Mouse (Mus musculus): ENCODE results near the gene Grin1. TPM values are rescaled to one million over a fixed set of nuclear protein-coding genes. Genes with fewer than 3 reads are reported as not detected.

Gene Grin1
- total and polyA plus RNA-seq, 2 experiments from 2014 or later = 71.5 to 146 TPM

DNA sequence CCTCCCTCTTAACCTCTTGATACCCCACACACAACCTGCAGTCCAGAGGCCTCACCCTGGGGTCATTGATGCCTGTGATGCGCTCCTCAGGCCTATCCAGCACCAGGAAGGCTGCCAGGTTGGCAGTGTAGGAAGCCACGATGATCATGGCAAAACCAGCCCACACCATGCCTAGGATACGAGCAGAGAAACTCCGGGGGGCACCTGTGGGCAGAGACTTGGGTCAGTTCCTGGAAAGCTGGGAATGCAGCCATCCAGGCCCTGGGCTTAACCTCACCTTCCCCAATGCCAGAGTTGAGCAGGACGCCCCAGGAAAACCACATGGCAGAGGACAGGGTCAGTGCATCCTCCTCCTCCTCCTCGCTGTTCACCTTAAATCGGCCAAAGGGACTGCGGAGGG lies 21.9 kb downstream of the Grin1 start:
- peaks cover 20% of the 10 kb centered on the region for H3K27me3 ChIP-seq (ENCODE audit: insufficient read depth, low read length)
- WGBS = 76% methylated on average over 8 of the region's 8 CpGs
- TF ChIP-seq CTCF (IDR thresholded peaks at IDR 0.05) = no peak

DNA sequence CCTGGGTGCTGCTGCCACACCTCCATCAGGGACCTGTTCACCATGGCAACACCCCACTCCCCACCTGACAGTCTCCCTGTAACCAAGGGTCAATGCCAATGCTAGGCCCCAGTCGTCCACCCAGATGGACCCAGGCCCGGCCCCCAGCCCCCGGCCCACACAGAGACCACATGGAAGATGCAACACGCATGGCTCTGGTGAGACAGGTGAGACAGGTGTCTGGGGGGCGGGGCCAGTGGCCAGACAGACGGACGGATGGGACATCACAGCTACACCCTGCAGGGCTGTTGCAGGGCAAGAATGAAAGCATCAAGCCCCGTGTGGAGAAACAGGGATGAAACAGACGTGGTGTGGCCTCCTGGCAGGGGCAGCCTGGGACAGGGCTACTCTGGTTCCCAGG lies 25.3 kb downstream of the Grin1 start:
- peaks cover 52% of the 10 kb centered on the region for H3K36me3 ChIP-seq (ENCODE audit: insufficient read depth, low read length)
- no peak for TF ChIP-seq CTCF (IDR thresholded peaks at IDR 0.05)
- H3K4me1 ChIP-seq (ENCODE audit: insufficient read depth, low read length) = peaks cover 11% of the 10 kb centered on the region; the same call in 1 of the 2 replicates
- H3K4me2 ChIP-seq (ENCODE audit: low read depth, low read length, poor library complexity, severe bottlenecking) = no peak overlapping the region
- ATAC-seq (ENCODE audit: low FRiP score) (no peak), DNase-seq (ENCODE audit: low spot score) (no peak)
- H3K9me3 ChIP-seq (ENCODE audit: low read length) = no peaks in the 10 kb centered on the region
- peaks cover 45% of the 10 kb centered on the region for H3K27me3 ChIP-seq (ENCODE audit: insufficient read depth, low read length)
- no peak overlapping the region for H3K9ac ChIP-seq (replicated peaks; ENCODE audit: low read length, poor library complexity, severe bottlenecking)
- 79% methylated on average over 9 of the region's 9 CpGs for WGBS
- no peak overlapping the region for H3K4me3 ChIP-seq (ENCODE audit: low read depth, low read length)
- H3K27ac ChIP-seq (ENCODE audit: low read depth, low read length) = no peak overlapping the region

More for the DNA sequence above, 21.9 kb downstream of the Grin1 start:
- DNase-seq (ENCODE audit: low spot score) = no peak
- H3K4me1 ChIP-seq (ENCODE audit: insufficient read depth, low read length) = no peaks in the 10 kb centered on the region
- no peak overlapping the region for H3K4me3 ChIP-seq (ENCODE audit: low read depth, low read length)
- peaks cover 49% of the 10 kb centered on the region for H3K36me3 ChIP-seq (ENCODE audit: insufficient read depth, low read length)
- H3K9ac ChIP-seq (replicated peaks; ENCODE audit: low read length, poor library complexity, severe bottlenecking) = no peak overlapping the region
- ATAC-seq (ENCODE audit: low FRiP score) = no peak
- no peak overlapping the region for H3K4me2 ChIP-seq (ENCODE audit: low read depth, low read length, poor library complexity, severe bottlenecking)
- H3K27ac ChIP-seq (ENCODE audit: low read depth, low read length) = no peak overlapping the region
- no peaks in the 10 kb centered on the region for H3K9me3 ChIP-seq (ENCODE audit: low read length)

DNA sequence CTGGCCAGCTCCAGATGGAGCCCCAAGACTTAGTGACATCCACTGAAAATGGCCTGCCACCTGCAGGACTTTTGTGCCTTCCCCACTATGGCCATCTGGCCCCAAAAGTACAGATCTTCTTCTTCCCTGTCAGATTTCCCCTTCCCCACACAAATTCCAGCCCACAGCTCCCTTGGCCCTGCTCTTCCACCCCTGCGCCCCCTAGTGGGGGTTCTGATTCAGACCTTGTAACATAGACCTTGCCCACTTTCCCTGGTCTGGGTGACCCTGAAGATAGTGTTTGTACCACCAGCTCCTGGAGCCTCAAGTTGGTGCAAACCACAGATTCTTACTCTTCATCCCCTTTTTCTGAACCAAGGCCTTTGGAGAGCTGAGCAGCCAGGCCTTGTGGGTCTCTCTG lies 26.1 kb downstream of the Grin1 start:
- Histone ChIP-seq H3K36me3 (ENCODE audit: insufficient read depth, low read length) (peaks cover 45% of the 10 kb centered on the region), H3K4me2 (ENCODE audit: low read depth, low read length, poor library complexity, severe bottlenecking) (no peak overlapping the region), H3K9me3 (ENCODE audit: low read length) (no peaks in the 10 kb centered on the region), H3K4me1 (ENCODE audit: insufficient read depth, low read length) (peaks cover 11% of the 10 kb centered on the region; the same call in 1 of the 2 replicates), H3K27me3 (ENCODE audit: insufficient read depth, low read length) (peaks cover 45% of the 10 kb centered on the region), H3K9ac (replicated peaks; ENCODE audit: low read length, poor library complexity, severe bottlenecking) (no peak overlapping the region), H3K4me3 (ENCODE audit: low read depth, low read length) (no peak overlapping the region), H3K27ac (ENCODE audit: low read depth, low read length) (no peak overlapping the region)
- DNase-seq (ENCODE audit: low spot score) (peak; percentile 62), ATAC-seq (ENCODE audit: low FRiP score) (no peak)
- TF ChIP-seq CTCF (IDR thresholded peaks at IDR 0.05) = peak; percentile 84
- WGBS = 0% methylated on average over 1 of the region's 1 CpGs

DNA sequence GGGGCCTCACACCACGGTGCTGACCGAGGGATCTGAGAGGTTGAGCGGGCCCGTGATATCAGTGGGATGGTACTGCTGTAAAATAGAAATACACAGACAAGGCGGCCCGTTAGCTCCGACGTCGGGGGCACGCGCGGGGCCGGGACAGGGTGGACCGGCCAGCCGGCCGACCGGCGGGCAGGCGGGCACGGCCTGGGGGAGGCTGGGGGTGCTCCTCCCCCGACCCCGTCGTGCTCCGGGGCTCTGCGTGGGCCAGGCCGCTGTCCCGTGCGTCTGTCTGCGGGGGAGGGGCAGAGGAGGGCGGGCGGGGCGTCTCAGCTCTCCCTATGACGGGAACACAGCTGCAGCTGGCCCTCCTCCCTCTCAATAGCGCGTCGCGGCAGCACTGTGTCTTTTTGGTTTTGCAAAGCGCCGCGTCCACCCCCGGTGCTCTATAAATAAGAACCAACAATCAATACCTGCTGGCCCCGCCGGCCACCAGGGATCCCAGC lies 26.9 kb downstream of the Grin1 start:
- Histone ChIP-seq H3K4me3 (ENCODE audit: low read depth, low read length) (no peak overlapping the region), H3K27me3 (ENCODE audit: insufficient read depth, low read length) (peaks cover 45% of the 10 kb centered on the region), H3K4me2 (ENCODE audit: low read depth, low read length, poor library complexity, severe bottlenecking) (peak overlapping the region; percentile 28; the same call in 1 of the 2 replicates), H3K4me1 (ENCODE audit: insufficient read depth, low read length) (peaks cover 11% of the 10 kb centered on the region; the same call in 1 of the 2 replicates), H3K36me3 (ENCODE audit: insufficient read depth, low read length) (peaks cover 40% of the 10 kb centered on the region), H3K27ac (ENCODE audit: low read depth, low read length) (no peak overlapping the region), H3K9me3 (ENCODE audit: low read length) (no peaks in the 10 kb centered on the region), H3K9ac (replicated peaks; ENCODE audit: low read length, poor library complexity, severe bottlenecking) (0 out of 2 replicates have a peak overlapping the region, but pooled peaks have one; percentile 9)
- WGBS = 11% methylated on average over 37 of the region's 43 CpGs
- TF ChIP-seq CTCF (IDR thresholded peaks at IDR 0.05) = no peak
- DNase-seq (ENCODE audit: low spot score) = no peak
- no peak for ATAC-seq (ENCODE audit: low FRiP score)

DNA sequence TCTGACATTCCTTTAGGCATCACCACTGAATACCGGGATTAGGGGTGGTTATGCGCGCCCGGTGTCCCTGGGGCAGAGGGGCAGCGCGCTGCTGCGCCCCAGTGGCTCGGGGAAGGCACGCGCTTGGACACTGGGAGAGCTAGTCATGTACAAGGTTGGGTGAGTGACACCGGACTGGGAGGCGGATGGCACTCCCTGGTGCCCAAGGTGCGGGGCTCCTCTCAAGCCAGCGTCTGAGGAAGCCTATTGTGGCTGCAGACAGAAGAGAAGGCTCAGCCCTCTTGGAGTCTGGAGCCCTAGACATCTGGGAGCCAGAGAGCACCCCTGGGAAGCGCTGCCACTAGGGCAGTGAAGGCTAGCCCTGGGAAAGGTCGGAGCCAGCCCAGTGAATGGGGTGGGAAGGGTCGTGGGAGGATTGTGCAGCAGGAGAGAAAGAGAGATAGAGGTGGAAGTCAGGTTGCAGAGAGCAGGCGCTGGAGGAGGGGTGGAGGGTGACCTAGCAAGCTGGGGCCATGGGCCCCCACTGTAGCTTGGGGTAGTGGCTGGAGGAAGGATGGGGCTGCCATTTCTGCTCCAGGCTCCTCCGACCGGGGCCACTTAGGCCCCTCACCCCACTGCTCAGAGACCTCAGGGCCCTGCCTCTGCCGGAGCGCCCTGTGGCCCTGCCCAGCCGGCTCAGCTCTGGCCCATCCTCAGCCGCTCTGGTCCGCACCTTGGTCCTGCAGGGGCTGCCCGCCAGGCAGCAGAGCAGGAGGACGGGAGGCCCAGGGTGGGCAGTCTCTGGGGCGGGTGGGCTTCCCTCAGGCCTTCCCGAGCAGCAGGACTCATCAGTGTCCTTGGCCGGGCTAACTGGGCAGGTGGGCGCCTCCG lies 27.6 kb downstream of the Grin1 start:
- Histone ChIP-seq H3K4me3 (ENCODE audit: low read depth, low read length) (peak overlapping the region; percentile 18), H3K4me1 (ENCODE audit: insufficient read depth, low read length) (peaks cover 11% of the 10 kb centered on the region; the same call in 1 of the 2 replicates), H3K27me3 (ENCODE audit: insufficient read depth, low read length) (peaks cover 45% of the 10 kb centered on the region), H3K9me3 (ENCODE audit: low read length) (no peaks in the 10 kb centered on the region), H3K27ac (ENCODE audit: low read depth, low read length) (no peak overlapping the region), H3K36me3 (ENCODE audit: insufficient read depth, low read length) (peaks cover 34% of the 10 kb centered on the region), H3K9ac (replicated peaks; ENCODE audit: low read length, poor library complexity, severe bottlenecking) (peak overlapping the region; percentile 29; the same call in 1 of the 2 replicates), H3K4me2 (ENCODE audit: low read depth, low read length, poor library complexity, severe bottlenecking) (peak overlapping the region; percentile 50)
- 11% methylated on average over 31 of the region's 32 CpGs for WGBS
- no peak for TF ChIP-seq CTCF (IDR thresholded peaks at IDR 0.05)
- DNase-seq (ENCODE audit: low spot score) = no peak
- ATAC-seq (ENCODE audit: low FRiP score) = no peak; the same call in 1 of the 2 replicates

DNA sequence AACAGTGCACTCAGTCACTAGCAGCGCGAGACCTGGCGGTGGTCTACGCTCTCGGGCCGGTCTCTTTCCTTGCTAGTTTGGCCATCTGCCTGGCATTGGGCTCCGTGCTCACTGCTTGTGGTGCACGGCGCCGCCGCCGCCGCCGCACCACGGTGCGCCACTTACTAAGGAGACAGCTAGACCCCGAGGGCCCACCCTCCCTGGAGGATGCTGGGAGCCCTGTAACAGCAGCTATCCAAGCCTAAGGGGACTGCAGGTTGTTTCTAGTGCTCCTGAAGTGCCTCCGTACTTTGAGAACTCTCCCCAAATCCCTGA lies 28.2 kb downstream of the Grin1 start:
- Histone ChIP-seq H3K9ac (replicated peaks; ENCODE audit: low read length, poor library complexity, severe bottlenecking) (peak overlapping the region; percentile 29; the same call in 1 of the 2 replicates), H3K4me1 (ENCODE audit: insufficient read depth, low read length) (peaks cover 11% of the 10 kb centered on the region; the same call in 1 of the 2 replicates), H3K4me2 (ENCODE audit: low read depth, low read length, poor library complexity, severe bottlenecking) (peak overlapping the region; percentile 50), H3K36me3 (ENCODE audit: insufficient read depth, low read length) (peaks cover 29% of the 10 kb centered on the region), H3K9me3 (ENCODE audit: low read length) (no peaks in the 10 kb centered on the region), H3K27ac (ENCODE audit: low read depth, low read length) (no peak overlapping the region), H3K27me3 (ENCODE audit: insufficient read depth, low read length) (peaks cover 45% of the 10 kb centered on the region), H3K4me3 (ENCODE audit: low read depth, low read length) (peak overlapping the region; percentile 18)
- no peak for ATAC-seq (ENCODE audit: low FRiP score)
- TF ChIP-seq CTCF (IDR thresholded peaks at IDR 0.05) = no peak
- DNase-seq (ENCODE audit: low spot score) = peak; percentile 49
- WGBS = 0% methylated on average over 18 of the region's 18 CpGs
